Comparison of ENCODE assay signal across 14 mouse cellular contexts in genomic region chr19:47385971-47386370, GRCm38 (mm10).
A peak's percentile ranks its signal among the peaks of the same experiment; 100 is the strongest.
DNase-seq lines count a peak whose midpoint lies in the region; ATAC-seq and TF ChIP-seq lines count a peak whose summit lies in the region.
"Had no signal": no experiment of that assay in that cellular context is flagged by ENCODE, and none has a peak within 500 bp of the region (broad histone marks: within the 10 kb centered on the region; RNA-seq: fewer than 3 reads in every experiment).

No protein-coding gene starts in this region.

- H3K27ac ChIP-seq in intestine, embryonic 15.5 days, result 0 out of 2 replicates have a peak overlapping the region, but pooled peaks have one; percentile 22
- no peak overlapping the region for H3K27ac ChIP-seq in intestine, postnatal 0 days (ENCODE audit: low read depth, low read length)
- H3K27ac ChIP-seq in lung, embryonic 14.5 days (ENCODE audit: low read depth), result peak overlapping the region; percentile 10; the same call in 1 of the 2 replicates
- H3K27ac ChIP-seq: hindbrain, embryonic 13.5 days had no signal

- peak; percentile 30 for DNase-seq in adrenal gland, adult 2 months
- no peak for DNase-seq in adrenal gland, postnatal 4 days (ENCODE audit: low spot score in 2 of 2)
- no peak for DNase-seq in lung, embryonic 14.5 days
- no peak for DNase-seq in lung, postnatal 10 days
- peak; percentile 41 for DNase-seq in lung, postnatal 25 days (ENCODE audit: low spot score)
- DNase-seq in left cerebral cortex, postnatal 10 days (ENCODE audit: extremely low spot score in 1 of 2, low spot score in 2 of 2), result no peak
- DNase-seq: cerebellum, adult 2 months; gastrocnemius, postnatal 25 days; right cerebral cortex, adult 18-20 months had no signal

- ATAC-seq in intestine, embryonic 15.5 days, result peak; percentile 26; the same call in 1 of the 2 replicates
- ATAC-seq in intestine, postnatal 0 days, result no peak
- ATAC-seq in lung, embryonic 14.5 days (ENCODE audit: insufficient read depth), result no peak
- ATAC-seq: activated CD4-positive, CD25-positive, alpha-beta regulatory T cell, adult 4 months had no signal

- 62% methylated on average over 10 of the region's 10 CpGs for WGBS in intestine, embryonic 15.5 days
- 51% methylated on average over 10 of the region's 10 CpGs for WGBS in intestine, postnatal 0 days
- WGBS in lung, embryonic 14.5 days, result 61% methylated on average over 10 of the region's 10 CpGs

- peaks cover 35% of the 10 kb centered on the region for H3K4me1 ChIP-seq in intestine, embryonic 15.5 days (replicated peaks)
- peaks cover 4% of the 10 kb centered on the region; the same call in 1 of the 2 replicates for H3K4me1 ChIP-seq in intestine, postnatal 0 days (replicated peaks; ENCODE audit: control insufficient read depth, insufficient read depth, low read length)
- H3K4me1 ChIP-seq in lung, embryonic 14.5 days (ENCODE audit: insufficient read depth), result peaks cover 11% of the 10 kb centered on the region; the same call in 1 of the 2 replicates

- intact Hi-C loops in left cerebral cortex, postnatal 10 days (cut with DNase I), result no loop called here

- no peak overlapping the region for H3K4me2 ChIP-seq in intestine, embryonic 15.5 days (replicated peaks)
- H3K4me2 ChIP-seq in intestine, postnatal 0 days (replicated peaks; ENCODE audit: low read depth), result no peak overlapping the region
- H3K4me2 ChIP-seq in lung, embryonic 14.5 days, result no peak overlapping the region
- H3K4me2 ChIP-seq: hindbrain, embryonic 13.5 days had no signal

- H3K27me3 ChIP-seq in intestine, embryonic 15.5 days (replicated peaks), result no peaks in the 10 kb centered on the region
- no peaks in the 10 kb centered on the region for H3K27me3 ChIP-seq in intestine, postnatal 0 days (replicated peaks; ENCODE audit: control insufficient read depth, insufficient read depth, low read length)
- no peaks in the 10 kb centered on the region for H3K27me3 ChIP-seq in lung, embryonic 14.5 days (ENCODE audit: insufficient read depth, low read length)
- H3K27me3 ChIP-seq: CH12.LX; hindbrain, embryonic 13.5 days had no signal

- no peaks in the 10 kb centered on the region for H3K36me3 ChIP-seq in intestine, embryonic 15.5 days
- H3K36me3 ChIP-seq in intestine, postnatal 0 days (ENCODE audit: control insufficient read depth, insufficient read depth), result no peaks in the 10 kb centered on the region
- no peaks in the 10 kb centered on the region for H3K36me3 ChIP-seq in lung, embryonic 14.5 days (ENCODE audit: insufficient read depth)
- H3K36me3 ChIP-seq: hindbrain, embryonic 13.5 days had no signal

- no peak for TF ChIP-seq CTCF in intestine, postnatal 0 days (IDR thresholded peaks at IDR 0.05; ENCODE audit: low read depth)
- no peak for TF ChIP-seq CTCF in lung, embryonic 14.5 days (IDR thresholded peaks at IDR 0.05; ENCODE audit: low read depth)

- H3K9me3 ChIP-seq in intestine, embryonic 15.5 days, result no peaks in the 10 kb centered on the region
- H3K9me3 ChIP-seq in intestine, postnatal 0 days (ENCODE audit: control insufficient read depth), result no peaks in the 10 kb centered on the region
- H3K9me3 ChIP-seq in lung, embryonic 14.5 days (ENCODE audit: low read depth, low read length), result no peaks in the 10 kb centered on the region
- H3K9me3 ChIP-seq: hindbrain, embryonic 13.5 days had no signal

- no peak overlapping the region for H3K9ac ChIP-seq in intestine, embryonic 15.5 days
- no peak overlapping the region for H3K9ac ChIP-seq in intestine, postnatal 0 days (ENCODE audit: low read depth, low read length)
- no peak overlapping the region for H3K9ac ChIP-seq in lung, embryonic 14.5 days
- H3K9ac ChIP-seq: hindbrain, embryonic 13.5 days had no signal

- H3K4me3 ChIP-seq in intestine, embryonic 15.5 days (replicated peaks), result no peak overlapping the region
- no peak overlapping the region for H3K4me3 ChIP-seq in intestine, postnatal 0 days (ENCODE audit: low read depth, low read length)
- H3K4me3 ChIP-seq in lung, embryonic 14.5 days (ENCODE audit: low read depth, low read length), result no peak overlapping the region
- H3K4me3 ChIP-seq: hindbrain, embryonic 13.5 days had no signal

Comparison
In these comparisons a context has a peak if more than half of its experiments do, and no peak if none do; other contexts are left out.
1. DNase-seq: peak in adrenal gland, adult 2 months (single experiment) and lung, postnatal 25 days (single experiment); none in adrenal gland, postnatal 4 days (0 of 2), lung, embryonic 14.5 days (single experiment), lung, postnatal 10 days (single experiment) and left cerebral cortex, postnatal 10 days (0 of 2).